Mouse (Mus musculus) 416B (cell line): ENCODE data around the gene Pafah1b3.
"Not testable (repeated sequence)": the region's sequence is repeated elsewhere in the genome, so short reads cannot be mapped to it uniquely, and the experiment has no call there.

ENCODE experiments used
- DNase-seq: peaks from one replicate; pipeline ENCODE4 v3.0.0; 2011; ENCODE audit warnings: low read depth

The Pafah1b3 gene

GRCm38 (mm10) chr7:25297454-25298325, at the start of gene Pafah1b3:
Gene Pafah1b3, minus strand, starts transcription at chr7:25297986.
- no peak for DNase-seq

- no peak for DNase-seq
These were observed 43.4 kb upstream of the Pafah1b3 start for GRCm38 (mm10) chr7:25341000-25341784.

GRCm38 (mm10) chr7:25339329-25339728, 41.5 kb upstream of the Pafah1b3 start:
- DNase-seq, result no peak

- no peak for DNase-seq
These were observed 36.7 kb upstream of the Pafah1b3 start for GRCm38 (mm10) chr7:25334472-25334871.

- DNase-seq, result peak; percentile 79
These were observed 36.0 kb upstream of the Pafah1b3 start for GRCm38 (mm10) chr7:25333596-25334307.

GRCm38 (mm10) chr7:25326233-25326632, 28.4 kb upstream of the Pafah1b3 start:
- peak; percentile 32 for DNase-seq

- not testable (repeated sequence) for DNase-seq
These were observed 27.6 kb upstream of the Pafah1b3 start for GRCm38 (mm10) chr7:25325431-25325830.

GRCm38 (mm10) chr7:25323219-25323618, 25.4 kb upstream of the Pafah1b3 start:
- peak; percentile 86 for DNase-seq

GRCm38 (mm10) chr7:25322058-25322484, 24.3 kb upstream of the Pafah1b3 start:
- DNase-seq, result no peak

GRCm38 (mm10) chr7:25317446-25317999, 19.7 kb upstream of the Pafah1b3 start:
- no peak for DNase-seq

GRCm38 (mm10) chr7:25316532-25317445, 19.0 kb upstream of the Pafah1b3 start, which contains the start of gene Megf8:
Gene Megf8, plus strand, starts transcription at chr7:25317164.
- peak; percentile 100 for DNase-seq

GRCm38 (mm10) chr7:25315306-25316041, 17.7 kb upstream of the Pafah1b3 start:
- no peak for DNase-seq

GRCm38 (mm10) chr7:25314606-25315305, 17.0 kb upstream of the Pafah1b3 start:
- DNase-seq, result no peak

- DNase-seq, result no peak
These were observed 15.5 kb upstream of the Pafah1b3 start for GRCm38 (mm10) chr7:25313325-25313724.

GRCm38 (mm10) chr7:25311193-25311592, 13.4 kb upstream of the Pafah1b3 start:
- DNase-seq, result no peak

- DNase-seq, result no peak
These were observed 11.6 kb upstream of the Pafah1b3 start for GRCm38 (mm10) chr7:25309425-25309824.

GRCm38 (mm10) chr7:25308702-25309318, 11.0 kb upstream of the Pafah1b3 start:
- DNase-seq, result no peak

- DNase-seq, result no peak
These were observed 8.8 kb upstream of the Pafah1b3 start for GRCm38 (mm10) chr7:25306614-25306996.
